Comparison of ENCODE assay signal across 8 mouse cellular contexts in the genomic region with DNA sequence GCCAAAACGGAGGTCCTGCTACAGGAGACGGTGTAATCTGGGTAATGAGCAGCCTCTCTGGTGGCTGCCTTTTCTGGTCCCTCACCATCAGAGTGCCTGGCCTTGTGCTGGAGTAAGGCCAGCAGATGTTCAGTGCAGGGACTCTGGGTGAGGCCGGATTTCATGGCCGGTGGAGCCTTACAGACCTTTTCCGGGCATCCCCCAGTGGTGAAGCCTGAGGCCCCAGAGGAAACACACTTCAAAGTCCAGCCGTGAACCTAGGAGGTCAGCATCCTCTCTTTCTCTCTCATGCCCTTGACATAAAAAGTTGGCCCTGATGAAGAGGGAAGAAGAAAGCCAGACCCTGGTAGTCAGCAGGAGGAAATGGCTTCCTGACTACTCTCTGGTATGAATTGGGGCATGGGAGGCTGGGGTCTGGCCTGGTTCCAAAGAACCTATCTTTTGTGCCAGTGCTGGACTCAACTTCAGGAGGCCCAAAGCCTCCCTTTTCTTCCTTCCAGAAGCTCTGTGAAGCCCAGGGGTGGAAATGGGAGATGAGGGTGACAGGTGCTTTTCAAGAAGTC.
DNase-seq lines count a peak whose midpoint lies in the region; ATAC-seq and TF ChIP-seq lines count a peak whose summit lies in the region.

No protein-coding gene starts in this region.

- H3K4me1 ChIP-seq in limb, embryonic 13.5 days: peaks cover 46% of the 10 kb centered on the region

- no peak for ATAC-seq in limb, embryonic 13.5 days (ENCODE audit: low FRiP score, low read depth)

- peak overlapping the region; percentile 38 for H3K4me3 ChIP-seq in gastrocnemius, adult 2 months
- no peak overlapping the region for H3K4me3 ChIP-seq in limb, embryonic 13.5 days

- no peaks in the 10 kb centered on the region for H3K36me3 ChIP-seq in limb, embryonic 13.5 days

- H3K27ac ChIP-seq in gastrocnemius, adult 2 months: peak overlapping the region; percentile 83
- H3K27ac ChIP-seq in limb, embryonic 13.5 days: peak overlapping the region; percentile 39; the same call in 1 of the 2 replicates

- intact Hi-C loops in gastrocnemius, adult 2 months (cut with DNase I): no loop called here
- intact Hi-C loops in left cerebral cortex, postnatal 36 days (cut with DNase I): no loop called here

- no peak for TF ChIP-seq CTCF in gastrocnemius, adult 2 months (IDR thresholded peaks at IDR 0.05)

- 18% methylated on average over 6 of the region's 6 CpGs for WGBS in limb, embryonic 13.5 days

- no peaks in the 10 kb centered on the region for H3K9me3 ChIP-seq in limb, embryonic 13.5 days

- H3K9ac ChIP-seq in limb, embryonic 13.5 days: no peak overlapping the region

- peaks cover 94% of the 10 kb centered on the region for H3K27me3 ChIP-seq in limb, embryonic 13.5 days

- no peak overlapping the region; the same call in 1 of the 2 replicates for H3K4me2 ChIP-seq in limb, embryonic 13.5 days (replicated peaks)

- DNase-seq in gastrocnemius, adult 2 months: peak; percentile 39
- DNase-seq in gastrocnemius, adult 18-20 months (ENCODE audit: low spot score): no peak
- peak; percentile 25 for DNase-seq in embryo, embryonic 11 days
- DNase-seq in heart, postnatal 4 days: peak; percentile 32
- peak; percentile 16 for DNase-seq in yolk sac, embryonic 10.5 days (ENCODE audit: low spot score)
- no peak for DNase-seq in left cerebral cortex, postnatal 36 days (ENCODE audit: low spot score in 2 of 2)
- no peak for DNase-seq in natural killer cell, adult 2 months (ENCODE audit: low spot score in 2 of 2)

Comparison
In these comparisons a context has a peak if more than half of its experiments do, and no peak if none do; other contexts are left out.
1. DNase-seq: peak in gastrocnemius, adult 2 months (single experiment), embryo, embryonic 11 days (single experiment), heart, postnatal 4 days (single experiment) and yolk sac, embryonic 10.5 days (single experiment); none in gastrocnemius, adult 18-20 months (single experiment), left cerebral cortex, postnatal 36 days (0 of 2) and natural killer cell, adult 2 months (0 of 2).